Mouse (Mus musculus) limb, embryonic 15.5 days (tissue): ENCODE data around the gene Zfp568. TPM values are rescaled to one million over a fixed set of nuclear protein-coding genes. Genes with fewer than 3 reads are reported as not detected.

Source experiments
- ATAC-seq: fragments of 200-750 bp; cut with Nextera tagmentation; 2 replicates; pipeline ENCODE4 v1.8.0; 2017; ENCODE audit warnings: low read depth, moderate TSS enrichment; ENCODE audit not compliant: insufficient number of reproducible peaks, low FRiP score, low TSS enrichment
- H3K27ac ChIP-seq: fragments of 300-500 bp; sonication (generic); 2 replicates; pipeline ENCODE4 v1.5.1; 2015; ENCODE audit warnings: moderate library complexity, mild to moderate bottlenecking, inconsistent platforms
- H3K27me3 ChIP-seq: fragments of 300-500 bp; sonication (generic); 2 replicates; pipeline ENCODE4 v1.6.1; 2015; ENCODE audit warnings: inconsistent platforms
- H3K36me3 ChIP-seq: fragments of 300-500 bp; sonication (generic); 2 replicates; pipeline ENCODE4 v1.6.1; 2015; ENCODE audit warnings: inconsistent platforms
- H3K4me1 ChIP-seq: fragments of 300-500 bp; sonication (generic); 2 replicates; pipeline ENCODE4 v1.6.1; 2015; ENCODE audit warnings: inconsistent platforms
- H3K4me2 ChIP-seq: fragments of 300-500 bp; sonication (generic); 2 replicates; pipeline ENCODE4 v1.6.1; 2015; ENCODE audit warnings: mild to moderate bottlenecking, inconsistent platforms
- H3K4me3 ChIP-seq: fragments of 300-500 bp; sonication (generic); 2 replicates; pipeline ENCODE4 v1.5.1; 2015; ENCODE audit warnings: mild to moderate bottlenecking, inconsistent platforms
- H3K9ac ChIP-seq: fragments of 300-500 bp; sonication (generic); 2 replicates; pipeline ENCODE4 v1.6.1; 2015; ENCODE audit warnings: inconsistent platforms
- H3K9me3 ChIP-seq: fragments of 300-500 bp; sonication (generic); 2 replicates; pipeline ENCODE4 v1.6.1; 2016; ENCODE audit warnings: inconsistent platforms
- WGBS: fragments of 180-500 bp; shearing (Covaris S2); methylation state at CpG from one replicate; pipeline ENCODE4 v1.1.7; 2015; 5-methylcytosine and 5-hydroxymethylcytosine counted together
- polyA plus RNA-seq: library from polyadenylated mRNA; unstranded; fragments of >200 nt; fragmentation: Nextera tagmentation; extraction: Ambion mirVana; gene quantifications from 2 replicates; pipeline ENCODE4 v1.2.1, GENCODE M21; 2015

The Zfp568 gene
- polyA plus RNA-seq, 1 experiment from 2014 or later, result 17.9 TPM

GRCm38 (mm10) chr7:30025358-30025757 lies 41.6 kb downstream of the Zfp568 start:
- Histone ChIP-seq H3K9ac (no peak overlapping the region), H3K9me3 (no peaks in the 10 kb centered on the region), H3K4me3 (no peak overlapping the region), H3K27ac (no peak overlapping the region), H3K27me3 (no peaks in the 10 kb centered on the region), H3K4me1 (no peaks in the 10 kb centered on the region), H3K4me2 (no peak overlapping the region), H3K36me3 (peaks cover 67% of the 10 kb centered on the region)
- no peak for ATAC-seq
- WGBS, result 75% methylated on average over 5 of the region's 5 CpGs

DNA sequence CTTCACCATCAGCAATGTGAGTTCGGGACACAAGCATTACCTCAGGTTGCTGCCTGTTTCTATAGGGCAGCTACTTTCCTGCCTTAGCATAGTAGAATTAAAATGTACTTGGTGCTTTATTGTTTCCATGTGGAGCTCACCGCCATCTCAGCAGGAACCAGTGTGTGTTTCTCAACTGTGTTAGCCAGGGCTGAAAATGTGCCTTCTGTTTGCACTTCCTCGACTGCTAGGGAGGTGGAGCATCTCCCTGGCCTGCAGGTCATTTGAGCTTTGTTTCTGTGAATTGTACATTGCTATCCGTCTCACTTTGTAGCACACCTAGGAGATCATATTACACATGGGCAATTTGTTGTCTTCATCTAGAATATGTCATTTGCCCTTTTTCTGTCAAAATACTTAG lies 43.6 kb downstream of the Zfp568 start:
- Histone ChIP-seq H3K9ac (no peak overlapping the region), H3K27me3 (no peaks in the 10 kb centered on the region), H3K36me3 (peaks cover 49% of the 10 kb centered on the region), H3K9me3 (no peaks in the 10 kb centered on the region), H3K4me2 (no peak overlapping the region), H3K4me1 (no peaks in the 10 kb centered on the region), H3K27ac (no peak overlapping the region), H3K4me3 (no peak overlapping the region)
- no peak for ATAC-seq
- 32% methylated on average over 4 of the region's 4 CpGs for WGBS

DNA sequence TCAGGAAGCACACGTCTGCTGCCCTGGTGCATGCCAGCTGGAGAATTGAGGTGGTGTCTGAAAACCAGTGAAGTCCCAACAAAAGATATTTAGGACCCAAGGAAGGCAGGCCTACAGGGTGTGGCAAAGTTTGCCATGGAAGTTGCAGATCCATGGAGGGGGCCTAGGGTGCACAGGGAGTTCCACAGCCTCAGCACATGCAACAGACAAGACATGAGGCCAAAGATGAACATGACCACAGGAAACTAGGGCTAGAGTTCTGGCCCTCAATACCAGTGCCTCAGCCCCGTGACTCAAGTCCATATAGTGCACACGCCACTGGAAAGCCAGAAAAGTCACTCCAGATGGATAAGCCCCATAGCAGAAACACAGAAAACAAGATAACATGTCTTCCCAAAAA lies 44.8 kb downstream of the Zfp568 start:
- 92% methylated on average over 3 of the region's 3 CpGs for WGBS
- no peak overlapping the region for H3K4me2 ChIP-seq

DNA sequence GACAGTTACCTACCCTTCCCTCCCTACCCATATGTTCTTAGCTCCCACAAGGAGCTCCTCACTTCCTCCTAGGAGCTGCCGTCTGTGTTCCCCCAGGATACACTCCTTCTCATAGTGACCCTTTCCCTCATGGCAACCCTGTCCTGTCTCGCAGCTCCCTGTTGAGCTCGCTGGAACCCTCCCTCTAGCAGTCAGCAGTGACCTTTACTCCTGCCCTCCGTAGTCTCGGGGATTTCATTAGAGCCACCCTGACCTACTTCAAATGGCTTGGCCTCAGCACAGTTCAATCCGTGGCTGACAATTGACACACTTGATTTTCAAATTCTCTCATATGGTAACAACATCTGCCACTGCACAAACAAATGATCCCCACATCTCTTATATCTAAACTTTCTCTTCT lies 46.9 kb downstream of the Zfp568 start:
- no peak overlapping the region for H3K27ac ChIP-seq
- 23% methylated on average over 6 of the region's 6 CpGs for WGBS

More for the DNA sequence above, 44.8 kb downstream of the Zfp568 start:
- no peak overlapping the region for H3K4me3 ChIP-seq
- H3K9me3 ChIP-seq, result no peaks in the 10 kb centered on the region
- no peak overlapping the region for H3K9ac ChIP-seq
- H3K27ac ChIP-seq, result no peak overlapping the region
- ATAC-seq, result no peak
- no peaks in the 10 kb centered on the region for H3K27me3 ChIP-seq
- peaks cover 36% of the 10 kb centered on the region for H3K36me3 ChIP-seq
- no peaks in the 10 kb centered on the region for H3K4me1 ChIP-seq

GRCm38 (mm10) chr7:30031379-30031778 lies 47.6 kb downstream of the Zfp568 start:
- no peak overlapping the region for H3K4me3 ChIP-seq
- peaks cover 15% of the 10 kb centered on the region for H3K36me3 ChIP-seq
- no peak overlapping the region for H3K4me2 ChIP-seq
- no peak overlapping the region for H3K27ac ChIP-seq
- WGBS, result 83% methylated on average over 3 of the region's 3 CpGs
- H3K9me3 ChIP-seq, result no peaks in the 10 kb centered on the region
- no peak overlapping the region for H3K9ac ChIP-seq
- no peak for ATAC-seq
- H3K4me1 ChIP-seq, result no peaks in the 10 kb centered on the region
- no peaks in the 10 kb centered on the region for H3K27me3 ChIP-seq

More for the DNA sequence above, 46.9 kb downstream of the Zfp568 start:
- H3K9ac ChIP-seq, result no peak overlapping the region
- H3K27me3 ChIP-seq, result no peaks in the 10 kb centered on the region
- no peak for ATAC-seq
- H3K4me2 ChIP-seq, result no peak overlapping the region
- peaks cover 18% of the 10 kb centered on the region for H3K36me3 ChIP-seq
- no peaks in the 10 kb centered on the region for H3K9me3 ChIP-seq
- H3K4me3 ChIP-seq, result no peak overlapping the region
- no peaks in the 10 kb centered on the region for H3K4me1 ChIP-seq

DNA sequence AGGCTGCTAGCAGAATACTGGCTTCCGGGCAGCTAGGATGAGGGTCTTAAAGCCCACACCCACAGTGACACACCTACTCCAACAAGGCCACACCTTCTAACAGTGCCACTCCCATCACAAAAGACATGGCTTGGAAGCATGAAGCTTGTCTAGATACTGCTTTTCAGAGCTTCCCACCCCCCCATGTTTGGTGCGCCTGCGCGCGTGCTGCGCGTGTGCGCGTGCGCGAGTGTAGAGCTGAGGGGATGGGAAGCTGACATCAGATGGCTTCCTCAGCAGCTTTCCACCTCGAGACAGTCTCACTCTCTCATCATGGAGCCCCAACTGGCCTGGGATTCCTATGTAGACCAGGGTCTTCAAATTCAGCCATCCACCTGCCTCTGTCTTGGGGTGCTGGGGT lies 50.6 kb downstream of the Zfp568 start:
- H3K27ac ChIP-seq, result no peak overlapping the region
- H3K27me3 ChIP-seq, result no peaks in the 10 kb centered on the region
- H3K4me2 ChIP-seq, result no peak overlapping the region
- no peak for ATAC-seq
- no peak overlapping the region for H3K4me3 ChIP-seq
- no peak overlapping the region for H3K9ac ChIP-seq
- H3K4me1 ChIP-seq, result no peaks in the 10 kb centered on the region
- WGBS, result 92% methylated on average over 12 of the region's 12 CpGs
- peaks cover 26% of the 10 kb centered on the region for H3K36me3 ChIP-seq
- no peaks in the 10 kb centered on the region for H3K9me3 ChIP-seq

DNA sequence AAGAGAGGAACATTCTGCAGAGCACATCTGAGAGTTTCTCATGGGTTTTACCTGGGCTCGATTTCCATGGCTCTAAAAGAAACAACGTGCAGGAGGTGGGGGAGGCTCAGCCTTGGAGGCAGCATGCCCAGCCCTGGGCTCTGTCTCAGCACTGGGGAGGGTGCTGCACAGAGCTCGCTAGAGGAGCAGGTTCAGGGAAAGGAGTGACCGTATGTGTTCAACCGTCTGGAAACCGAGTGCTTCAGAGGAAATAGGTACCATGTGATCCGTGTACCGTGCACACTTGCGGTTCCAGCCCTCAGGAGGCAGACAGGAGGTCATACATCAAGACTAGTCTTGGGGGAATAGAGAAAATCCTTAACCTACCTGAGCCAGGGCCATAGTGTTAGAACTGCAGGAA lies 60.6 kb downstream of the Zfp568 start:
- Histone ChIP-seq H3K27me3 (no peaks in the 10 kb centered on the region), H3K36me3 (peaks cover 14% of the 10 kb centered on the region; the same call in 1 of the 2 replicates), H3K27ac (no peak overlapping the region), H3K9ac (no peak overlapping the region), H3K9me3 (no peaks in the 10 kb centered on the region), H3K4me2 (no peak overlapping the region), H3K4me3 (no peak overlapping the region), H3K4me1 (no peaks in the 10 kb centered on the region)
- ATAC-seq, result no peak
- WGBS, result 39% methylated on average over 9 of the region's 9 CpGs

GRCm38 (mm10) chr7:30048126-30048525 lies 64.4 kb downstream of the Zfp568 start:
- Histone ChIP-seq H3K4me2 (no peak overlapping the region), H3K4me3 (no peak overlapping the region), H3K9me3 (no peaks in the 10 kb centered on the region), H3K36me3 (0 out of 2 replicates have a peak, but pooled peaks cover 5% of the 10 kb centered on the region), H3K27ac (no peak overlapping the region), H3K4me1 (peaks cover 12% of the 10 kb centered on the region), H3K9ac (no peak overlapping the region), H3K27me3 (no peaks in the 10 kb centered on the region)
- ATAC-seq, result no peak
- 89% methylated on average over 4 of the region's 4 CpGs for WGBS

GRCm38 (mm10) chr7:30050882-30051548 lies 67.3 kb downstream of the Zfp568 start, which contains the start of gene Zfp14:
Gene Zfp14 (minus strand): TSS chr7:30051380.
- peak within 1 kb of the TSS; percentile 71 for H3K4me2 ChIP-seq
- ATAC-seq, result peak; percentile 93
- H3K4me3 ChIP-seq, result peak within 1 kb of the TSS; percentile 73
- under 1% methylated on average over 40 of the region's 40 CpGs for WGBS
- H3K27me3 ChIP-seq, result no peaks in the 10 kb centered on the region
- H3K27ac ChIP-seq, result peak within 1 kb of the TSS; percentile 69
- peaks cover 14% of the 10 kb centered on the region for H3K36me3 ChIP-seq
- peaks cover 16% of the 10 kb centered on the region for H3K4me1 ChIP-seq
- H3K9me3 ChIP-seq, result no peaks in the 10 kb centered on the region
- H3K9ac ChIP-seq, result peak within 1 kb of the TSS; percentile 62

GRCm38 (mm10) chr7:30053591-30053990 lies 69.8 kb downstream of the Zfp568 start:
- Histone ChIP-seq H3K4me2 (no peak overlapping the region), H3K4me1 (peaks cover 16% of the 10 kb centered on the region), H3K9me3 (no peaks in the 10 kb centered on the region), H3K27me3 (no peaks in the 10 kb centered on the region), H3K27ac (peak overlapping the region; percentile 22), H3K4me3 (no peak overlapping the region), H3K36me3 (peaks cover 33% of the 10 kb centered on the region), H3K9ac (no peak overlapping the region)
- WGBS, result 7% methylated on average over 3 of the region's 3 CpGs
- no peak for ATAC-seq

GRCm38 (mm10) chr7:30060341-30060740 lies 76.6 kb downstream of the Zfp568 start:
- ATAC-seq, result no peak
- no peaks in the 10 kb centered on the region for H3K4me1 ChIP-seq
- no peaks in the 10 kb centered on the region for H3K9me3 ChIP-seq
- no peak overlapping the region for H3K9ac ChIP-seq
- WGBS, result 72% methylated on average over 6 of the region's 6 CpGs
- H3K27ac ChIP-seq, result 0 out of 2 replicates have a peak overlapping the region, but pooled peaks have one; percentile 2
- H3K4me3 ChIP-seq, result no peak overlapping the region
- no peaks in the 10 kb centered on the region for H3K27me3 ChIP-seq
- H3K36me3 ChIP-seq, result peaks cover 74% of the 10 kb centered on the region
- H3K4me2 ChIP-seq, result no peak overlapping the region

GRCm38 (mm10) chr7:30062478-30062877 lies 78.7 kb downstream of the Zfp568 start:
- no peak overlapping the region for H3K27ac ChIP-seq
- no peak for ATAC-seq
- WGBS, result 89% methylated on average over 5 of the region's 5 CpGs
- H3K9ac ChIP-seq, result no peak overlapping the region
- H3K4me2 ChIP-seq, result no peak overlapping the region
- no peaks in the 10 kb centered on the region for H3K27me3 ChIP-seq
- H3K4me3 ChIP-seq, result no peak overlapping the region
- H3K4me1 ChIP-seq, result no peaks in the 10 kb centered on the region
- no peaks in the 10 kb centered on the region for H3K9me3 ChIP-seq
- peaks cover 63% of the 10 kb centered on the region for H3K36me3 ChIP-seq
